In the genomic region with DNA sequence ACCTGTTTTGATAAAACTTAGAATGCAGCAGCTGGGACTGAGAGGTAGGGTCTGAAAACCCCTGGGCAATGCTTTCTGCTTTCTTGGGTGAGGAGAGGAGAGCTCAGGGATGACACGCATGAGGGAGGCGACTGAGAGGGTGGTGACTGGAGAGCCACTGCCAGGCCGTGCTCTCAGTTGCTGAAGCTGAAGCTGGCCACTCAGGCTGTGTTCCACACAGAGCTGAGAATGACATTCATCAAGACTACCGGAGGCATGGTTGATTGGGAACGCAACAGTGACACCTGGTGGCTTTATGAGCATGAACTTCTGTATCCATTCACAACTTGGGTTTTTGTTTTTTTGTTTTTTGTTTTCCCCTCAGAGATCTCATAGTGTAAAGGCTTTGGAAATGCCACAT, we compare ENCODE assay signal across 7 mouse cellular contexts. TPM values are rescaled to one million over a fixed set of nuclear protein-coding genes. Genes with fewer than 3 reads are reported as not detected.
DNase-seq lines count a peak whose midpoint lies in the region; ATAC-seq lines count a peak whose summit lies in the region.

No protein-coding gene starts in this region.

- H3K9ac ChIP-seq in hindbrain, embryonic 11.5 days (ENCODE audit: low read depth, low read length) = no peak overlapping the region

- no peak overlapping the region for H3K4me3 ChIP-seq in hindbrain, embryonic 11.5 days (ENCODE audit: low read depth, low read length)

- no peaks in the 10 kb centered on the region for H3K27me3 ChIP-seq in hindbrain, embryonic 11.5 days (ENCODE audit: control insufficient read depth, insufficient read depth, low read length)

- peak; percentile 92 for ATAC-seq in cerebellum, adult (ENCODE audit: insufficient number of reproducible peaks, low FRiP score, low TSS enrichment)
- peak; percentile 79; the same call in 1 of the 2 replicates for ATAC-seq in hindbrain, embryonic 11.5 days (ENCODE audit: low FRiP score)

- no peak overlapping the region for H3K4me2 ChIP-seq in hindbrain, embryonic 11.5 days (replicated peaks; ENCODE audit: low read depth, low read length)

- 5% methylated on average over 5 of the region's 5 CpGs for WGBS in hindbrain, embryonic 11.5 days

- H3K36me3 ChIP-seq in hindbrain, embryonic 11.5 days (ENCODE audit: control insufficient read depth, insufficient read depth, low read length) = no peaks in the 10 kb centered on the region

- peak; percentile 74 for DNase-seq in Muller cell, postnatal 12 days (ENCODE audit: inconsistent ontology term)
- DNase-seq in forelimb bud, embryonic 11.5 days (ENCODE audit: low read depth, low spot score) = peak; percentile 86
- peak; percentile 79 for DNase-seq in hindbrain, embryonic 11.5 days (ENCODE audit: low spot score)
- peak; percentile 54 for DNase-seq in layer of hippocampus, adult 9-10 months (ENCODE audit: low spot score)
- DNase-seq in lung, postnatal 25 days (ENCODE audit: low spot score) = peak; percentile 57
- DNase-seq in retina, postnatal 1 day = peak; percentile 85

- H3K4me1 ChIP-seq in hindbrain, embryonic 11.5 days (replicated peaks; ENCODE audit: control insufficient read depth, insufficient read depth, low read length) = no peaks in the 10 kb centered on the region

- H3K9me3 ChIP-seq in hindbrain, embryonic 11.5 days (ENCODE audit: control insufficient read depth, low read length) = no peaks in the 10 kb centered on the region

- H3K27ac ChIP-seq in hindbrain, embryonic 11.5 days (ENCODE audit: low read depth, low read length) = no peak overlapping the region

RNA-seq across cellular contexts. Expression of a gene that starts 19.4 kb away (rescaled TPM):
- 2.6 and 3.4 TPM in 2 replicates for polyA plus RNA-seq in hindbrain, embryonic 11.5 days (2014; fragmentation: Nextera tagmentation; extraction: Ambion mirVana)

RNA-seq across cellular contexts. Expression of a gene that starts 42.8 kb away (rescaled TPM):
- polyA plus RNA-seq in hindbrain, embryonic 11.5 days (2014; fragmentation: Nextera tagmentation; extraction: Ambion mirVana) = not detected in 2 replicates

RNA-seq across cellular contexts. Expression of a gene that starts 58.2 kb away (rescaled TPM):
- polyA plus RNA-seq in hindbrain, embryonic 11.5 days (2014; fragmentation: Nextera tagmentation; extraction: Ambion mirVana) = not detected in 2 replicates
